Mouse (Mus musculus): ENCODE results near the gene Tspan3. TPM values are rescaled to one million over a fixed set of nuclear protein-coding genes. Genes with fewer than 3 reads are reported as not detected.

Tspan3 gene
- total RNA-seq, 1 experiment from 2014 or later, result 91.3 TPM

GRCm38 (mm10) chr9:56126453-56127173, 38.7 kb downstream of the Tspan3 start:
- no peak for ATAC-seq (replicated peaks in 1 of 2; ENCODE audit: insufficient read depth in 1 of 2, low FRiP score in 2 of 2, low TSS enrichment in 1 of 2, low read depth in 1 of 2, poor library complexity in 2 of 2, severe bottlenecking in 2 of 2)

GRCm38 (mm10) chr9:56124561-56124960, 40.7 kb downstream of the Tspan3 start:
- ATAC-seq (replicated peaks in 1 of 2; ENCODE audit: insufficient read depth in 1 of 2, low FRiP score in 2 of 2, low TSS enrichment in 1 of 2, low read depth in 1 of 2, poor library complexity in 2 of 2, severe bottlenecking in 2 of 2), result no peak

- ATAC-seq (replicated peaks in 1 of 2; ENCODE audit: insufficient read depth in 1 of 2, low FRiP score in 2 of 2, low TSS enrichment in 1 of 2, low read depth in 1 of 2, poor library complexity in 2 of 2, severe bottlenecking in 2 of 2), result no peak
Observed at GRCm38 (mm10) chr9:56123613-56124012, 41.7 kb downstream of the Tspan3 start.

- ATAC-seq (replicated peaks in 1 of 2; ENCODE audit: insufficient read depth in 1 of 2, low FRiP score in 2 of 2, low TSS enrichment in 1 of 2, low read depth in 1 of 2, poor library complexity in 2 of 2, severe bottlenecking in 2 of 2), result no peak
Observed at GRCm38 (mm10) chr9:56122973-56123372, 42.3 kb downstream of the Tspan3 start.

GRCm38 (mm10) chr9:56121097-56121496, 44.2 kb downstream of the Tspan3 start:
- no peak for ATAC-seq (replicated peaks in 1 of 2; ENCODE audit: insufficient read depth in 1 of 2, low FRiP score in 2 of 2, low TSS enrichment in 1 of 2, low read depth in 1 of 2, poor library complexity in 2 of 2, severe bottlenecking in 2 of 2)

GRCm38 (mm10) chr9:56119651-56120050, 45.6 kb downstream of the Tspan3 start:
- ATAC-seq (replicated peaks in 1 of 2; ENCODE audit: insufficient read depth in 1 of 2, low FRiP score in 2 of 2, low TSS enrichment in 1 of 2, low read depth in 1 of 2, poor library complexity in 2 of 2, severe bottlenecking in 2 of 2), result no peak

- peak; percentile 72 to 93 for ATAC-seq (replicated peaks in 1 of 2; ENCODE audit: insufficient read depth in 1 of 2, low FRiP score in 2 of 2, low TSS enrichment in 1 of 2, low read depth in 1 of 2, poor library complexity in 2 of 2, severe bottlenecking in 2 of 2)
Observed at GRCm38 (mm10) chr9:56118582-56118981, 46.7 kb downstream of the Tspan3 start.

- ATAC-seq (replicated peaks in 1 of 2; ENCODE audit: insufficient read depth in 1 of 2, low FRiP score in 2 of 2, low TSS enrichment in 1 of 2, low read depth in 1 of 2, poor library complexity in 2 of 2, severe bottlenecking in 2 of 2), result no peak
Observed at GRCm38 (mm10) chr9:56118091-56118490, 47.2 kb downstream of the Tspan3 start.

- ATAC-seq (replicated peaks in 1 of 2; ENCODE audit: insufficient read depth in 1 of 2, low FRiP score in 2 of 2, low TSS enrichment in 1 of 2, low read depth in 1 of 2, poor library complexity in 2 of 2, severe bottlenecking in 2 of 2), result peak; percentile 61 to 78
Observed at GRCm38 (mm10) chr9:56108174-56108573, 57.1 kb downstream of the Tspan3 start.

GRCm38 (mm10) chr9:56107527-56107926, 57.8 kb downstream of the Tspan3 start:
- no peak for ATAC-seq (replicated peaks in 1 of 2; ENCODE audit: insufficient read depth in 1 of 2, low FRiP score in 2 of 2, low TSS enrichment in 1 of 2, low read depth in 1 of 2, poor library complexity in 2 of 2, severe bottlenecking in 2 of 2)

- peak; percentile 51 to 60 for ATAC-seq (replicated peaks in 1 of 2; ENCODE audit: insufficient read depth in 1 of 2, low FRiP score in 2 of 2, low TSS enrichment in 1 of 2, low read depth in 1 of 2, poor library complexity in 2 of 2, severe bottlenecking in 2 of 2)
Observed at GRCm38 (mm10) chr9:56106274-56107072, 58.8 kb downstream of the Tspan3 start.

GRCm38 (mm10) chr9:56104921-56105320, 60.4 kb downstream of the Tspan3 start:
- ATAC-seq (replicated peaks in 1 of 2; ENCODE audit: insufficient read depth in 1 of 2, low FRiP score in 2 of 2, low TSS enrichment in 1 of 2, low read depth in 1 of 2, poor library complexity in 2 of 2, severe bottlenecking in 2 of 2), result 0 out of 4 replicates have a peak, but pooled peaks of 1 of the 2 experiments have one; percentile 22

- no peak for ATAC-seq (replicated peaks in 1 of 2; ENCODE audit: insufficient read depth in 1 of 2, low FRiP score in 2 of 2, low TSS enrichment in 1 of 2, low read depth in 1 of 2, poor library complexity in 2 of 2, severe bottlenecking in 2 of 2)
Observed at GRCm38 (mm10) chr9:56101022-56101421, 64.3 kb downstream of the Tspan3 start.

- peak; percentile 36 to 68 for ATAC-seq (replicated peaks in 1 of 2; ENCODE audit: insufficient read depth in 1 of 2, low FRiP score in 2 of 2, low TSS enrichment in 1 of 2, low read depth in 1 of 2, poor library complexity in 2 of 2, severe bottlenecking in 2 of 2)
Observed at GRCm38 (mm10) chr9:56100041-56100522, 65.2 kb downstream of the Tspan3 start.

GRCm38 (mm10) chr9:56097584-56098298, 67.5 kb downstream of the Tspan3 start:
- peak; percentile 33 to 45; a peak in 3 of 4 replicates for ATAC-seq (replicated peaks in 1 of 2; ENCODE audit: insufficient read depth in 1 of 2, low FRiP score in 2 of 2, low TSS enrichment in 1 of 2, low read depth in 1 of 2, poor library complexity in 2 of 2, severe bottlenecking in 2 of 2)

GRCm38 (mm10) chr9:56092102-56092501, 73.2 kb downstream of the Tspan3 start:
- ATAC-seq (replicated peaks in 1 of 2; ENCODE audit: insufficient read depth in 1 of 2, low FRiP score in 2 of 2, low TSS enrichment in 1 of 2, low read depth in 1 of 2, poor library complexity in 2 of 2, severe bottlenecking in 2 of 2), result no peak

GRCm38 (mm10) chr9:56090546-56091225, 74.6 kb downstream of the Tspan3 start:
- ATAC-seq (replicated peaks in 1 of 2; ENCODE audit: insufficient read depth in 1 of 2, low FRiP score in 2 of 2, low TSS enrichment in 1 of 2, low read depth in 1 of 2, poor library complexity in 2 of 2, severe bottlenecking in 2 of 2), result no peak
